Mouse (Mus musculus) forebrain, embryonic 12.5 days (tissue): Measurements from ENCODE around the gene Zswim4. TPM values are rescaled to one million over a fixed set of nuclear protein-coding genes. Genes with fewer than 3 reads are reported as not detected.

Experiments
- ATAC-seq: fragments of 200-750 bp; cut with Nextera tagmentation; 2 replicates; pipeline ENCODE4 v1.8.0; 2017; ENCODE audit warnings: moderate TSS enrichment; ENCODE audit not compliant: low FRiP score
- H3K27ac ChIP-seq: fragments of 300-500 bp; sonication (generic); 2 replicates; pipeline ENCODE4 v1.5.1; 2016; ENCODE audit warnings: mild to moderate bottlenecking
- H3K27me3 ChIP-seq: fragments of 300-500 bp; sonication (generic); 2 replicates; pipeline ENCODE4 v1.6.1; 2016; ENCODE audit warnings: mild to moderate bottlenecking
- H3K36me3 ChIP-seq: fragments of 300-500 bp; sonication (generic); replicated peaks from 2 replicates; pipeline ENCODE4 v1.6.1; 2016; ENCODE audit warnings: mild to moderate bottlenecking
- H3K4me1 ChIP-seq: fragments of 300-500 bp; sonication (generic); 2 replicates; pipeline ENCODE4 v1.6.1; 2016
- H3K4me2 ChIP-seq: fragments of 300-500 bp; sonication (generic); 2 replicates; pipeline ENCODE4 v1.6.1; 2016; ENCODE audit warnings: mild to moderate bottlenecking, moderate library complexity
- H3K4me3 ChIP-seq: fragments of 300-500 bp; sonication (generic); replicated peaks from 2 replicates; pipeline ENCODE4 v1.5.1; 2016; ENCODE audit warnings: mild to moderate bottlenecking
- H3K9ac ChIP-seq: fragments of 300-500 bp; sonication (generic); 2 replicates; pipeline ENCODE4 v1.6.1; 2016; ENCODE audit warnings: mild to moderate bottlenecking
- H3K9me3 ChIP-seq: fragments of 300-500 bp; sonication (generic); 2 replicates; pipeline ENCODE4 v1.6.1; 2016
- WGBS: fragments of 180-500 bp; shearing (Covaris S2); methylation state at CpG from one replicate; pipeline ENCODE4 v1.1.7; 2016; 5-methylcytosine and 5-hydroxymethylcytosine counted together
- polyA plus RNA-seq: library from polyadenylated mRNA; unstranded; fragments of >200 nt; fragmentation: Nextera tagmentation; extraction: Ambion mirVana; gene quantifications from 2 replicates; pipeline ENCODE4 v1.2.1, GENCODE M21; 2016

Zswim4 gene
- polyA plus RNA-seq, 1 experiment from 2014 or later, result 47.7 TPM

DNA sequence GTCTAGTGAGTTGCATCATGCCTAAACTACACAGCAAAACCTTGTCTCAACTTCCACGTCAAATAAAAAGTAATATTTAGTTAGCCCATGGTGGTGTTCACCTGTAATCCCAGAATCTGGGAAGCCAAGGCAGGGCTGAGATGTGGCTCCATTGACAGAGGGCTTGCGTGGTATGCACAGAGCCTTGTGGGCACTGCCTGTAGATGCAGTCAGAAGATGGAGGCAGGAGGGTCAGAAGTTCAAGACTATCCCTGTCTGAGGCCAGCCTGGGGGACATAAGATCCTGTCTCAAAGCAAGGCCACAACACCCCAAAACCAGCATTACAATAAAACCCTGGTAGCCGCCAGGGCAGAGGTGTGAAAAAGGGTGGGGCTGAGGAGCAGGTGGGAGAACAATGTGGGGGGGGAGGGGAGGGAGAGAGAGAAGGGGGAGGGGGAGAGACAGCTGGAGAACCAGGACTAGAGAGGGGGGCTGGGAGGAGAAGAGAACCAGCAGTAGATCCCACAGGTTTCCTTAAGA, 42.6 kb downstream of the Zswim4 start:
- H3K4me3 ChIP-seq, result no peak overlapping the region
- H3K9ac ChIP-seq, result no peak overlapping the region
- peaks cover 8% of the 10 kb centered on the region; the same call in 1 of the 2 replicates for H3K27me3 ChIP-seq
- WGBS, result 73% methylated on average over 3 of the region's 3 CpGs
- peaks cover 38% of the 10 kb centered on the region for H3K4me1 ChIP-seq
- H3K27ac ChIP-seq, result no peak overlapping the region
- ATAC-seq, result no peak
- no peaks in the 10 kb centered on the region for H3K9me3 ChIP-seq
- no peaks in the 10 kb centered on the region for H3K36me3 ChIP-seq
- no peak overlapping the region for H3K4me2 ChIP-seq

DNA sequence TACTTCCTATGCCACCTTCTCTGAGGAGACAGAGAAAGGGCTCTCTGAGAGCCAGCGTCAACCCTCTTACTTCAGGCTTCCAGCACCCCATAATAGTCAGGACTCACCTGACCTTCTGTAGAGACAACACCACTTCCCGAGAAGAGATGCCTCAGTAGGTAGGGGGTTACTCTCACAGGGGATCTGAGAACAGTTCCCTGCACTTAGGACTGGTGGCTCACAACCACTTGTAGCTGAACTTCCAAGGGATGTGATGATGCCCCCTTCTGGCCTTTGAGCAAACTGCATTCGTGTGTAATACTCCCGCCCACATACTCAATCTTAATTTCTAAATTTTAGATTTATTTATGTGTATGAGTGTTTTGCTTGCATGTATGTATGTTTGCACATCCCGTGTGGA, 43.3 kb downstream of the Zswim4 start:
- 77% methylated on average over 5 of the region's 5 CpGs for WGBS
- Histone ChIP-seq H3K27ac (no peak overlapping the region), H3K9me3 (no peaks in the 10 kb centered on the region), H3K9ac (no peak overlapping the region), H3K27me3 (peaks cover 8% of the 10 kb centered on the region; the same call in 1 of the 2 replicates), H3K36me3 (no peaks in the 10 kb centered on the region), H3K4me3 (no peak overlapping the region), H3K4me2 (no peak overlapping the region), H3K4me1 (peaks cover 30% of the 10 kb centered on the region)
- ATAC-seq, result no peak

- WGBS, result 74% methylated on average over 4 of the region's 4 CpGs
- H3K9ac ChIP-seq, result no peak overlapping the region
- no peaks in the 10 kb centered on the region for H3K36me3 ChIP-seq
- no peak overlapping the region for H3K27ac ChIP-seq
- ATAC-seq, result no peak
- no peak overlapping the region for H3K4me2 ChIP-seq
- no peak overlapping the region for H3K4me3 ChIP-seq
- peaks cover 8% of the 10 kb centered on the region; the same call in 1 of the 2 replicates for H3K27me3 ChIP-seq
- H3K9me3 ChIP-seq, result no peaks in the 10 kb centered on the region
- H3K4me1 ChIP-seq, result peaks cover 26% of the 10 kb centered on the region
Observed at GRCm38 (mm10) chr8:84193161-84193560, 43.7 kb downstream of the Zswim4 start.

DNA sequence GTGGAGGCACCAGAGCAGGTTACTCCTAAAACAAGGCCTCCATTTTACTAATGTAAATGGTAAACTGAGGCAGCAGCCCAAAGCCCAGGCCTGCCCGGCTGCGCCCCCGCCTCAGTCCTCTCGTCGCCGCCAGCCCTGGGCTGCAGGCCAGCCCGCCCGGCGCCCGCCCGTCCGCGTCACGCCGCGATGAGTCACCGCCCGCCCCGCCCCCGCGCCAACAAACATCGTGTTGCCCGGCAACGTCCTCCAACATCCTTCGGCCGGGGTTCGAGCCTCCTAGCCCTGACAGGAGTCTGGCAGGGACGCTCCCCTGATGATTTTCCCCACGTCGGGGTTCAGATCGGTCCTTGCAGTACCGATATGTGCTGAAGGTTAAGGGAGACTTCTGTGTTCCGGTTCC, 44.3 kb downstream of the Zswim4 start:
- Histone ChIP-seq H3K9me3 (no peaks in the 10 kb centered on the region), H3K27ac (peak overlapping the region; percentile 57; the same call in 1 of the 2 replicates), H3K36me3 (no peaks in the 10 kb centered on the region), H3K4me3 (peak overlapping the region; percentile 23), H3K27me3 (peaks cover 8% of the 10 kb centered on the region; the same call in 1 of the 2 replicates), H3K4me1 (peaks cover 20% of the 10 kb centered on the region), H3K9ac (no peak overlapping the region; the same call in 1 of the 2 replicates), H3K4me2 (peak overlapping the region; percentile 39)
- WGBS, result 5% methylated on average over 33 of the region's 33 CpGs
- peak; percentile 70 for ATAC-seq

GRCm38 (mm10) chr8:84192023-84192422, 44.8 kb downstream of the Zswim4 start:
- peak; percentile 30; the same call in 1 of the 2 replicates for ATAC-seq

GRCm38 (mm10) chr8:84190191-84190867, 46.5 kb downstream of the Zswim4 start:
- no peak overlapping the region for H3K4me2 ChIP-seq
- no peak overlapping the region for H3K27ac ChIP-seq
- H3K4me1 ChIP-seq, result peaks cover 22% of the 10 kb centered on the region
- H3K9me3 ChIP-seq, result no peaks in the 10 kb centered on the region
- no peak overlapping the region for H3K9ac ChIP-seq
- WGBS, result 97% methylated on average over 7 of the region's 7 CpGs
- no peaks in the 10 kb centered on the region for H3K36me3 ChIP-seq
- H3K27me3 ChIP-seq, result peaks cover 9% of the 10 kb centered on the region; the same call in 1 of the 2 replicates
- ATAC-seq, result no peak
- no peak overlapping the region for H3K4me3 ChIP-seq

More at GRCm38 (mm10) chr8:84192023-84192422, 44.8 kb downstream of the Zswim4 start:
- WGBS, result 42% methylated on average over 13 of the region's 13 CpGs
- peaks cover 8% of the 10 kb centered on the region; the same call in 1 of the 2 replicates for H3K27me3 ChIP-seq
- no peak overlapping the region for H3K9ac ChIP-seq
- peaks cover 17% of the 10 kb centered on the region for H3K4me1 ChIP-seq
- H3K4me2 ChIP-seq, result peak overlapping the region; percentile 39
- peak overlapping the region; percentile 65 for H3K27ac ChIP-seq
- H3K36me3 ChIP-seq, result no peaks in the 10 kb centered on the region
- H3K4me3 ChIP-seq, result peak overlapping the region; percentile 23; the same call in 1 of the 2 replicates
- H3K9me3 ChIP-seq, result no peaks in the 10 kb centered on the region

DNA sequence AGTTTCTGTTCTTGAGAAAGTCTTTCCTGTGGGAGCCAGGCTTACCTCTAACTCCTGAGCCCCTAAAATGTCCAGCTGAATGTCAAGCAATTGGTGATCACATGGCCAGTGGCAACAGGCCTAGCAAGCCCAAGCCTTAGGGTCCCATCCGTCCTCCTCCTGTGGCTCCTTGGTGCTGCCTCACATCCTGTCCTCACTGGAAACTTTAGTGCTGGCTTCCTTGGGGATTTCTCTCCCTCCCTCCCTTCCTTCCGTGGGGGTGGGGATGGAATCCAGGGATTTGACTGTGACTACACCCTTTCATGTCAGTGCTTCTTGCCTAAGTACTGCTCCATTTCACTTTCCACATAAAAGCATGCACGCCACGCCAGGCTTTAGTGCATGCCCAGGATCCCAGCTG, 47.3 kb downstream of the Zswim4 start:
- no peak for ATAC-seq
- Histone ChIP-seq H3K9me3 (no peaks in the 10 kb centered on the region), H3K36me3 (no peaks in the 10 kb centered on the region), H3K4me1 (peaks cover 23% of the 10 kb centered on the region), H3K4me3 (no peak overlapping the region), H3K9ac (no peak overlapping the region), H3K27me3 (peaks cover 16% of the 10 kb centered on the region; the same call in 1 of the 2 replicates), H3K4me2 (no peak overlapping the region), H3K27ac (no peak overlapping the region)
- 61% methylated on average over 4 of the region's 4 CpGs for WGBS

DNA sequence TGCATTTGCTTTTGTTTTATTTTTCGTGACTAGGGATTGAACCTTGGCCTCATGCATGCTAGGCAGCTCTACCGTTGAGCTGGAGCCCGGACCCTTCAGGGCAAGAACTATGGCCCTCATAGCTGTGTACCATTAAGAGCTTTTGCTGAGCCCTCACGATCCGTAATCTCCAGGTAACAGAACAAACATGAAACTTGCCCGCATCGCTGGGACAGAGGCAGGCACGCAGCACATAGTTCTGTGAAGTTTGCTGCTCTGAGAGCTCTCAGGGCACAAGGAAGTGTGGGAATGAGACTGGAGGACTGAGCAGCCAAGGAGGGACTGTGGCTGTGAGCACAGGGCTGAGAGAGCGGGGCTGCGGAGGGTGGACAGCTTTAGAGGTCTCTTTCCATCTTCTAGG, 48.2 kb downstream of the Zswim4 start:
- peaks cover 19% of the 10 kb centered on the region; the same call in 1 of the 2 replicates for H3K27me3 ChIP-seq
- peaks cover 30% of the 10 kb centered on the region for H3K4me1 ChIP-seq
- H3K9me3 ChIP-seq, result no peaks in the 10 kb centered on the region
- H3K36me3 ChIP-seq, result no peaks in the 10 kb centered on the region
- no peak overlapping the region for H3K4me2 ChIP-seq
- no peak overlapping the region for H3K4me3 ChIP-seq
- H3K9ac ChIP-seq, result no peak overlapping the region
- WGBS, result 93% methylated on average over 10 of the region's 10 CpGs
- H3K27ac ChIP-seq, result no peak overlapping the region
- ATAC-seq, result no peak

DNA sequence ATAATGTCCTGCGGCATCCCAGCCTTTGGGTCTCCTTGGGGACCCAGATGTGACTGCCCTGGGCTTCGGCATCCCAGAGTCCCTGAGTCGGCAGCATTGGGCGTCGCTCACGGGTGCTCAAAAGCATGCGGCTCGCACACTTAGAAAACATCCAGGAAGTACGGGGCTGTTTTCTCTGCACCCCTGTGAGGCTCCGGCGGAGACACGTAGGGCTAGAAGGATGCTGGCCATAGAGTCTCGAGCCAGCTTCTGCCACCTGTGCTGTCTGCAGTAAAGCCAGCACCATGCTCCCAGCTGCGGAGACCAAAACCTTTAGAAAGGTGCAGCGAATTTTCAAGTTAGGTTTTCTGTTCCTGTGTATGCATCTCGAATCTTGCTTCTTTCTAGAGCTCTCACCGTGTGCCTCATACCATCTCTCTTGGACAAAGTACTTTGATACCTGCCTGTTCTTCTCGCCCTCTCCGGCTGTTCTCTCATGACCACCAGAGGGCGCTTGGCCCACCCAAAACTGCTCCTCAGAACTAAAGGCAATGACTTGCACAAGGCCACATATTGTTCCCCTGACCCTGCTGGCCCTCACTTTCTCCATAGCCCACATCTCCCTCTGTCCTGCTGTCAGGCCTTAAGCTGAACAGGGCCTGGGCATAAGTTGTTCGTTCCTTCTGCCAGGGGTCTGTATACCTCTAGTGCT, 49.6 kb downstream of the Zswim4 start:
- peak overlapping the region; percentile 30 for H3K9ac ChIP-seq
- no peaks in the 10 kb centered on the region for H3K9me3 ChIP-seq
- peaks cover 32% of the 10 kb centered on the region for H3K4me1 ChIP-seq
- no peak overlapping the region for H3K27ac ChIP-seq
- H3K27me3 ChIP-seq, result peaks cover 13% of the 10 kb centered on the region; the same call in 1 of the 2 replicates
- no peaks in the 10 kb centered on the region for H3K36me3 ChIP-seq
- ATAC-seq, result no peak
- 5% methylated on average over 21 of the region's 21 CpGs for WGBS
- peak overlapping the region; percentile 28 for H3K4me3 ChIP-seq
- peak overlapping the region; percentile 57 for H3K4me2 ChIP-seq

DNA sequence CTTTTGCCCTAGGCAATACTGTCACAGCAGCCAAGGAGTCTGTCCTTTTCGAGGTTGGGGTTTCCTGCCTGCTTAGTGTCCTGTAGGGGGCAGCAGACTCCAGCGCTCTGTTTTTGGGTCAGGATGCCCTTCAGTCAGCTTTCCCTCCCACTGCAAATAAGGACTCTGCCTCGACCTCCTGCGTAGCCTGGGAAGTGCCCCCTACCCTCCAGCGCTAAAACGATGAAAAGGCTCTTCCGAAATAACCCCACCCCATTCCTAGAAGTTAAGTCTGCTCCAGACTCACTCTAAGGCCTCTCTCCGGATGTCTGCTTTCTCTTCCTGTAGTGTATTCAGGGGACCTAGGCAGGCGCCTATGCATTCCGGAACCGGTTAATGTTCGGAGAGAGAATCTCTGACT, 50.3 kb downstream of the Zswim4 start:
- Histone ChIP-seq H3K36me3 (no peaks in the 10 kb centered on the region), H3K4me3 (peak overlapping the region; percentile 28), H3K4me1 (peaks cover 30% of the 10 kb centered on the region), H3K9me3 (no peaks in the 10 kb centered on the region), H3K27me3 (peaks cover 11% of the 10 kb centered on the region; the same call in 1 of the 2 replicates), H3K4me2 (peak overlapping the region; percentile 57), H3K9ac (peak overlapping the region; percentile 30), H3K27ac (no peak overlapping the region)
- peak; percentile 13; the same call in 1 of the 2 replicates for ATAC-seq
- 0% methylated on average over 12 of the region's 12 CpGs for WGBS

- Histone ChIP-seq H3K27me3 (peaks cover 11% of the 10 kb centered on the region; the same call in 1 of the 2 replicates), H3K4me3 (peak within 1 kb of the TSS; percentile 83), H3K9ac (peak within 1 kb of the TSS; percentile 99), H3K9me3 (no peaks in the 10 kb centered on the region), H3K27ac (peak within 1 kb of the TSS; percentile 93), H3K36me3 (no peaks in the 10 kb centered on the region), H3K4me2 (peak within 1 kb of the TSS; percentile 85), H3K4me1 (peaks cover 43% of the 10 kb centered on the region)
- no peak for ATAC-seq
- WGBS, result 95% methylated on average over 7 of the region's 7 CpGs
Observed at GRCm38 (mm10) chr8:84185117-84185516, 51.7 kb downstream of the Zswim4 start, which contains the start of gene Nanos3. TSS of gene Nanos3 (minus strand) at chr8:84185217.
